Mouse (Mus musculus): Measurements from ENCODE around the gene Plscr5. TPM values are rescaled to one million over a fixed set of nuclear protein-coding genes. Genes with fewer than 3 reads are reported as not detected.
"Not testable (repeated sequence)": the region's sequence is repeated elsewhere in the genome, so short reads cannot be mapped to it uniquely, and the experiment has no call there.

Gene Plscr5
- 0.24 and 0.26 TPM in 2 replicates for polyA plus RNA-seq (2015; fragmentation: Nextera tagmentation; extraction: Ambion mirVana)

DNA sequence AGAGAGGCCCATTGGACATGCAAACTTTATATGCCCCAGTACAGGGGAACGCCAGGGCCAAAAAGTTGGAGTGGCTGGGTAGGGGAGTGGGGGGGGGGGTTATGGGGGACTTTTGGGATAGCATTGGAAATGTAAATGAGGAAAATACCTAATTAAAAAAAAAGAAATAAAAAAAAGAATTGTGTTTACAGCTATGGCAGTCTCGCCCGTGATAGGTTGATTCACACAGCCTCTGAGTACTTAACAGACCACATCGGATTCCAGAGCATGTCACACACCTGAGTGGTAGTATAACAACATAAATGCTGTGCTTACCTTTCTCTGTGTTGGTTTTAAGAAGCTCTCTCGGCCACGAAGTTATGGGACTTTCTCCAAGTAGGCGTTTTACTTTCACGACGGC lies at the start of gene Plscr5:
Plscr5 (plus strand) TSS at position 301 of the 400 bp plus-strand sequence.
- not testable (repeated sequence) for ATAC-seq (replicated peaks); H3K27ac ChIP-seq (replicated peaks); H3K9me3 ChIP-seq; H3K4me2 ChIP-seq (replicated peaks); H3K27me3 ChIP-seq; H3K36me3 ChIP-seq; H3K4me1 ChIP-seq; H3K4me3 ChIP-seq; H3K9ac ChIP-seq (replicated peaks)
- WGBS: 82% methylated on average over 9 of the region's 9 CpGs

DNA sequence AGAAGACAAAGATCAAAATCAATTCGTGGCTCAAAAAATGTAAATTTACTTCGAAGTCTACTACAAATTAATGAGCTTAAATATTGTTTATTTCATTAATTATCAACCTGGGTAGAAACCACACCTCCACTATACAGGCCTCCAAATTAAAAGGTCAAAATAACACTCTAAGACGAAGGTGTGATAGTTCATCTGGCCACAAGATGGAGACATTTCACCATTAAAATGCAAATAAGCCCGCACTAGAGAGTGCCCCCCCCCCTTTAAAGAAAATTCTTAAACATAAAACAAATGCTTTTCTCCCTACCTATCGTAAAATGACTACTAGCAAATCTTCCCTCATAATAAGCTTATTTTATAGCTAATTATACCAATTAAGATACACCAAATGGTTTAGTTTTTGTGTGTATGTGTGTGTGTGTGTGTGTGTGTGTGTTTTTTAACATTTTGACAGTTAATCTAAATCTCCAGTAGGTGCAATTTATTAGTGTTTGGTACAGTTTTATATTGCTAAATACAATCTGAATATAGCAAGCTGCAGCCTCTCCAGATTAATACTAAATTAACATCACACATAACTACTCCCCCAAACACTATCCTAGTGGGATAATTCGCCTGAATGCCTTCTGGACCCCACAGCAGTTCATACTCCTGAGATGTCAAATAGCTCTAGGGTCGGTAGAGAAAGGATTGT lies 45.0 kb upstream of the Plscr5 start:
- Histone ChIP-seq H3K9me3 (no peaks in the 10 kb centered on the region), H3K27ac (replicated peaks) (no peak overlapping the region), H3K36me3 (no peaks in the 10 kb centered on the region), H3K9ac (replicated peaks) (no peak overlapping the region), H3K27me3 (no peaks in the 10 kb centered on the region), H3K4me1 (no peaks in the 10 kb centered on the region), H3K4me3 (no peak overlapping the region), H3K4me2 (replicated peaks) (no peak overlapping the region)
- WGBS: 22% methylated on average over 7 of the region's 7 CpGs
- peak; percentile 77 for ATAC-seq (replicated peaks)

DNA sequence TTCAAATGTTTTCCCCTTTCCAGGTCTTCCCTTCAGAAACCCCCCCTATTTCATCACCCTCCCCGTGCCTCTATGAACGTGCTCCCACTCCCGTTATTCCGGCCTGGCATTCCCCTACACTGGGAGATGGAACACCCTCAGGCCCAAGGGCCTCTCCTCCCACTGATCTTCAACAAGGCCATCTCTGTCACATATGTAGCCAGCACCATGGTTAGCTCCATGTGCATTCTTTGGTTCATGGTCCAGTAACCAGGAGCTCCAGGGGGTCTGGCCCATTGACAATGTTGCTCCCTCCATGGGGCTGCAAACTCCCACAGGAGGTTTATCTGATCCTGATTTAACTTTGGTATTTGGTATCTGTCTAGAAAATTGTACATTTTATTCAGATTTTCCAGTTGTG lies 30.5 kb upstream of the Plscr5 start:
- no peak for ATAC-seq (replicated peaks)
- Histone ChIP-seq H3K27ac (replicated peaks) (no peak overlapping the region), H3K4me2 (replicated peaks) (no peak overlapping the region), H3K36me3 (no peaks in the 10 kb centered on the region), H3K9me3 (no peaks in the 10 kb centered on the region), H3K4me3 (no peak overlapping the region), H3K9ac (replicated peaks) (no peak overlapping the region), H3K4me1 (no peaks in the 10 kb centered on the region), H3K27me3 (no peaks in the 10 kb centered on the region)
- 63% methylated on average over 4 of the region's 4 CpGs for WGBS

- H3K9ac ChIP-seq (replicated peaks): no peak overlapping the region
- H3K27ac ChIP-seq (replicated peaks): no peak overlapping the region
- H3K9me3 ChIP-seq: no peaks in the 10 kb centered on the region
- H3K4me2 ChIP-seq (replicated peaks): no peak overlapping the region
- 94% methylated on average over 3 of the region's 3 CpGs for WGBS
- H3K4me1 ChIP-seq: peaks cover 10% of the 10 kb centered on the region
- H3K27me3 ChIP-seq: no peaks in the 10 kb centered on the region
- peak; percentile 62 for ATAC-seq (replicated peaks)
- H3K4me3 ChIP-seq: no peak overlapping the region
- H3K36me3 ChIP-seq: no peaks in the 10 kb centered on the region
These were observed 19.3 kb upstream of the Plscr5 start for GRCm38 (mm10) chr9:92173318-92173985.

DNA sequence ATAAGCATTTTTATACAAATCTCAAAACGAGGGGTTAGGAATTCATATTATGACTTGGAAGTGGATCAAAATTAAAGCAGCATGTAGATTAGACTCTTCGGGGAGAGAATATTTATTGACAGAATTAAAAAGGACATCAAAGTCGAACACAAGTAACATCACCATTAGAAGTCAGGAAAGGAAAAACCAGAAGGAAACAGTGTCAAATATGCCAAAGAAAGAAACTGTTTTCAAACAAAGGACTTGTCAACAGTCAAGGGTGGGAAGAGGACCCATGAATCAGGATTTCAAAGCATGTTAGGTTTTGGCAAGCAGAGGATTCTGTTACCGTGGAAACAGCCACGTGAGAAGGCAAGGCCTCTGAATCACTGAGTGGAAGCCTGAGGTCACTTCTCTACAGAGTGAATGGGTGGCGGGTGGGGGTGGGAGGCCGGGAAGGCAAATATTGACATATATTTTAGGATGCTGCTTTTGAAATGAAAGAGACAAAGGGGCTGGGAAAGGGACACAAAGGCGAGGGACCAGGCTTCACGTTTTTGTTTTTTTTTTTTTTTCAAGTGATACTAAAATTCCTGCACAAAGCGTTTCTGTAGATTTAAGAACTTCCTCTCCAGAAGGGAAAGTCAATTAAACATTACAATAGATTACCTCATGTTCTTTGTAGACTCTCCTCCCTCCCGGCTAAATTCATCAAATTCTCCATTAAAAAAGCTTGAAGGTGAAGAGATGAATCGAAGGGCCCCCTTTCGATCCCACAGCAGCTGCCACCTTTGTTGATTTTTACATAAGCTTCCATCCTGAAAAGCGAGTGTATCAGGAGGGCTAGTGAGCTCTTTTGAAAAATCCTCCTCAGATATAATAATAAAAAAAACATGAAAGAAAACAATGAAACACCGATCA lies 18.3 kb upstream of the Plscr5 start:
- WGBS: 11% methylated on average over 15 of the region's 15 CpGs
- Histone ChIP-seq H3K4me3 (no peak overlapping the region), H3K27ac (replicated peaks) (peak overlapping the region; percentile 67)

DNA sequence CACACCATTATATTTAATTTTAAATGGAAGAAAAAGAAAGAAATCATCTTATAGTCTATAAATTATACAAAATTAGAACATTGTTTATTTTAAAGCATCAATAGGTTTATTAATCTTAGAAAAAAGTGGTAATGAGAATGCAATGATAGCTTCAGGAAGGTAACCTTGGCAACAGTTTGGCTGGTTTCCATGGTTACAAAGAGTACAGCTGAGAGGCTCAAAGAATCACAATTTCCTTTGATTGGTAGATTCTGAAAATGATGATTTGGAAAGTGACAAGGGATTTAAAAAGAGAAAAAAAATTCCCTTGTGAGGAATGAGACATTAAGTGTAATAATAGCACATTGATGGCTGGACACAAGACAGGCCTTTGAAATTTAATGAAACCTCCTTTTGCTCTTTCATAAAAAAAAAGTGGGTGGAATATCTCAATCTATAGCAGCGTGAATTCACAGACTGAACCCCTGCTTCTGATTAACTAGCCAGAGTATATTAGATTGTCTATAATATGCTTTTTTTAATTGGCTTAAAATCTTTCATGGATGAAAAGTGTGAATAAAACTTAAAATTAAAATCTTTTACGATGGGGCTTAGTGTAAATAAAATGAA lies 13.8 kb upstream of the Plscr5 start:
- Histone ChIP-seq H3K4me2 (replicated peaks) (no peak overlapping the region), H3K27me3 (no peaks in the 10 kb centered on the region), H3K4me3 (no peak overlapping the region), H3K27ac (replicated peaks) (peak overlapping the region; percentile 59; the same call in 1 of the 2 replicates), H3K4me1 (peaks cover 16% of the 10 kb centered on the region), H3K36me3 (no peaks in the 10 kb centered on the region), H3K9ac (replicated peaks) (no peak overlapping the region), H3K9me3 (no peaks in the 10 kb centered on the region)
- 20% methylated on average over 2 of the region's 2 CpGs for WGBS
- ATAC-seq (replicated peaks): peak; percentile 58

More for the DNA sequence above, 18.3 kb upstream of the Plscr5 start:
- H3K9ac ChIP-seq (replicated peaks): no peak overlapping the region
- no peaks in the 10 kb centered on the region for H3K36me3 ChIP-seq
- no peaks in the 10 kb centered on the region for H3K27me3 ChIP-seq
- ATAC-seq (replicated peaks): peak; percentile 90
- H3K9me3 ChIP-seq: no peaks in the 10 kb centered on the region
- H3K4me2 ChIP-seq (replicated peaks): peak overlapping the region; percentile 14
- peaks cover 16% of the 10 kb centered on the region for H3K4me1 ChIP-seq

DNA sequence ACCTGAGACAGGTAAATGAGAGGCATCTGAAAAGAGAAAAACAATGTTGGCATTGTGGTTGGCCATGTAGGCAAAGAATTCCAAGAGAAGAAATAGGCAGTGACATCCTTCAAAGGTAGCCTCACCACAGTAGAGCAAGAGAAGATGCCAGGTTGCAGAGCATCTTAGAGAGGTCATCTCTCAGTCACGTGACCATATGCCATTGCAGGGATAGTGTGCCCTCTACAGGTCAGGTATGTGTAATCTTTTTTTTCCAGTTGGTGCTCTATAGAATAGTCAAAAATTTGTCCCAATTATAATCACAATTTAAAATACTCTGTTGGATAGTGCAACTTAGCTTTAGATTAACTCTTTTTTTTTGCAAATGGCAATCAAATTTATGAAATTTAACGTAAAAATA lies 1.4 kb upstream of the Plscr5 start:
- no peak for ATAC-seq (replicated peaks)
- 90% methylated on average over 2 of the region's 2 CpGs for WGBS
- Histone ChIP-seq H3K36me3 (no peaks in the 10 kb centered on the region), H3K4me2 (replicated peaks) (no peak overlapping the region), H3K9ac (replicated peaks) (no peak overlapping the region), H3K4me1 (peaks cover 3% of the 10 kb centered on the region; the same call in 1 of the 2 replicates), H3K4me3 (no peak overlapping the region), H3K27me3 (no peaks in the 10 kb centered on the region), H3K27ac (replicated peaks) (no peak overlapping the region), H3K9me3 (no peaks in the 10 kb centered on the region)

- 58% methylated on average over 3 of the region's 3 CpGs for WGBS
- Histone ChIP-seq H3K27me3 (no peaks in the 10 kb centered on the region), H3K4me1 (peaks cover 6% of the 10 kb centered on the region; the same call in 1 of the 2 replicates), H3K27ac (replicated peaks) (no peak overlapping the region), H3K36me3 (no peaks in the 10 kb centered on the region), H3K9ac (replicated peaks) (no peak overlapping the region), H3K4me3 (no peak overlapping the region), H3K4me2 (replicated peaks) (no peak overlapping the region), H3K9me3 (no peaks in the 10 kb centered on the region)
- no peak for ATAC-seq (replicated peaks)
These were observed 5.7 kb downstream of the Plscr5 start for GRCm38 (mm10) chr9:92198408-92198807.

DNA sequence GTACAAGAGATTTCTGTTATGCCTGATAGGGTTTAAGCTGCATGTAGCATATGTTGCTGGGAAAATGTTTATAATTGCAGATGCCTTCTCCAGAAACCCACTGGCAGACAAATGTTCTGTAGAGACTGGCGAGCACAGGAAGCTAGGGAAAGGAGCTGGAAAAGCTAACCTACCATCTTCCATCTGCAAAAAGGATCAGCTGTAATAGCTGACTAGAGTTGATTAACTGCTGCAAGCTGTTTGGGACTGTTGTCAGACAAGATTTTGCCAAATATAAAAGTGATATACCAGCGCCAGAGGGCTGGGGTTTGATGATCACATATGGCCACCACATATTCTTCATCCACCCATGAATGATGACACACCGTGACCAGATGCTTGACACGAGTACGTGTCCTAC lies 6.8 kb downstream of the Plscr5 start:
- Histone ChIP-seq H3K36me3 (no peaks in the 10 kb centered on the region), H3K27me3 (no peaks in the 10 kb centered on the region), H3K4me3 (no peak overlapping the region), H3K9ac (replicated peaks) (no peak overlapping the region), H3K4me2 (replicated peaks) (no peak overlapping the region), H3K4me1 (peaks cover 6% of the 10 kb centered on the region; the same call in 1 of the 2 replicates), H3K9me3 (no peaks in the 10 kb centered on the region), H3K27ac (replicated peaks) (no peak overlapping the region)
- 65% methylated on average over 5 of the region's 5 CpGs for WGBS
- ATAC-seq (replicated peaks): peak; percentile 73

DNA sequence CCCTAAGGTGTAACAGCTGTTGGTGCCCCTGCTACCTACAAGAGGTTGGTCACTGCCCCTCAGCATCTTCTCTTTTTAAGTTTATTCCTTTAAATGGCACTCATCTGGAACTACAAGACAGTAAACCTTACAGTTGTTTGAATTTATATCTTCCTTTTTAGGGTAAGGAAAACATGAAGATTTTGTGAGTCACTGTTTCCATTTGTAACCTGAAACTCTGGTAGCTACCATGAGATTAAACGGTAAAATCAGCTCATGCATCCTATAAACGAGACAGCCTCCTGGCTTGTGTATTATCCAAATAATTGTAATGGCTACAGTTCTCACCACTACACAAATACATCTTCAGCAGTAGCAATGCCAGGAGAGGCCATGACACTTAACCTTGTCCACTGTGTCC lies 11.7 kb downstream of the Plscr5 start:
- H3K4me3 ChIP-seq: no peak overlapping the region
- no peaks in the 10 kb centered on the region for H3K9me3 ChIP-seq
- no peaks in the 10 kb centered on the region for H3K27me3 ChIP-seq
- H3K4me1 ChIP-seq: no peaks in the 10 kb centered on the region
- H3K36me3 ChIP-seq: no peaks in the 10 kb centered on the region
- WGBS: 77% methylated on average over 2 of the region's 2 CpGs
- no peak for ATAC-seq (replicated peaks)
- H3K27ac ChIP-seq (replicated peaks): no peak overlapping the region
- no peak overlapping the region for H3K4me2 ChIP-seq (replicated peaks)
- no peak overlapping the region for H3K9ac ChIP-seq (replicated peaks)

GRCm38 (mm10) chr9:92207307-92207706 lies 14.6 kb downstream of the Plscr5 start:
- peak; percentile 68; the same call in 1 of the 2 replicates for ATAC-seq (replicated peaks)
- Histone ChIP-seq H3K36me3 (no peaks in the 10 kb centered on the region), H3K27me3 (no peaks in the 10 kb centered on the region), H3K4me2 (replicated peaks) (no peak overlapping the region), H3K4me1 (no peaks in the 10 kb centered on the region), H3K27ac (replicated peaks) (no peak overlapping the region), H3K9me3 (no peaks in the 10 kb centered on the region), H3K9ac (replicated peaks) (no peak overlapping the region), H3K4me3 (no peak overlapping the region)
- WGBS: 36% methylated on average over 4 of the region's 4 CpGs
